Mouse (Mus musculus) neural tube, embryonic 12.5 days (tissue): ENCODE measurements around the gene Cux2. TPM values are rescaled to one million over a fixed set of nuclear protein-coding genes. Genes with fewer than 3 reads are reported as not detected.

Experiments
- ATAC-seq: fragments of 200-750 bp; cut with Nextera tagmentation; 2 replicates; pipeline ENCODE4 v1.8.0; 2017; ENCODE audit warnings: low read depth, mild to moderate bottlenecking, moderate TSS enrichment, moderate library complexity; ENCODE audit not compliant: low FRiP score
- H3K27ac ChIP-seq: fragments of 300-500 bp; sonication (generic); 2 replicates; pipeline ENCODE4 v1.5.1; 2016
- H3K27me3 ChIP-seq: fragments of 300-500 bp; sonication (generic); replicated peaks from 2 replicates; pipeline ENCODE4 v1.6.1; 2016; ENCODE audit warnings: mild to moderate bottlenecking
- H3K36me3 ChIP-seq: fragments of 300-500 bp; sonication (generic); 2 replicates; pipeline ENCODE4 v1.6.1; 2016; ENCODE audit warnings: mild to moderate bottlenecking
- H3K4me1 ChIP-seq: fragments of 300-500 bp; sonication (generic); 2 replicates; pipeline ENCODE4 v1.6.1; 2016
- H3K4me2 ChIP-seq: fragments of 300-500 bp; sonication (generic); replicated peaks from 2 replicates; pipeline ENCODE4 v1.6.1; 2016; ENCODE audit warnings: mild to moderate bottlenecking
- H3K4me3 ChIP-seq: fragments of 300-500 bp; sonication (generic); 2 replicates; pipeline ENCODE4 v1.5.1; 2016
- H3K9ac ChIP-seq: fragments of 300-500 bp; sonication (generic); 2 replicates; pipeline ENCODE4 v1.6.1; 2016; ENCODE audit warnings: mild to moderate bottlenecking
- H3K9me3 ChIP-seq: fragments of 300-500 bp; sonication (generic); 2 replicates; pipeline ENCODE4 v1.6.1; 2016; ENCODE audit warnings: mild to moderate bottlenecking
- WGBS: fragments of 180-500 bp; shearing (Covaris S2); methylation state at CpG from one replicate; pipeline ENCODE4 v1.1.7; 2016; 5-methylcytosine and 5-hydroxymethylcytosine counted together
- polyA plus RNA-seq: library from polyadenylated mRNA; unstranded; fragments of >200 nt; fragmentation: Nextera tagmentation; extraction: Ambion mirVana; gene quantifications from 2 replicates; pipeline ENCODE4 v1.2.1, GENCODE M21; 2016

The Cux2 gene
- polyA plus RNA-seq, 1 experiment from 2014 or later = 24.2 TPM

DNA sequence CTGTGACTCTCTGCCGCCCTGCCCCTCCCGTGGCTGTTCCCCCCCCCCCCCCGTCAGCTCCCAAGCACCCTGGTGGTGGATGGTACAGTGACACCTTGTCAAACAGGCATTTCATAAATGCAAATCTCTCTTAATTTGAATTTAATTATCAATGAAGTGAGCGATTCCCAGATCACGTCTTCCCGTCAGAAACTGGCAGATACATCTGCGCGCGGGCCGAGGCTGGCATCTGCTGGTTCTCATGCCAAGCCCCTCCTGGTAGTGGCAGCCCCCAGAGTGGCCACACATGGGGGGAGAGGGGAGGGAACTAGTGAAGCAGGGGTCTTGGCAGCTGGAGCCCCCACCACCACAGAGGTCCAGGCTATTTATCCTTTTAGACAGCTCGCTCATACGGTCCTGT, 73.6 kb downstream of the Cux2 start:
- Histone ChIP-seq H3K27ac (no peak overlapping the region), H3K27me3 (no peaks in the 10 kb centered on the region), H3K4me1 (peaks cover 35% of the 10 kb centered on the region), H3K9me3 (no peaks in the 10 kb centered on the region), H3K9ac (no peak overlapping the region), H3K4me2 (no peak overlapping the region), H3K36me3 (no peaks in the 10 kb centered on the region), H3K4me3 (no peak overlapping the region)
- ATAC-seq = no peak
- WGBS = 87% methylated on average over 12 of the region's 12 CpGs

GRCm38 (mm10) chr5:121973541-121973940, 76.4 kb downstream of the Cux2 start:
- H3K4me3 ChIP-seq = no peak overlapping the region
- no peak overlapping the region for H3K27ac ChIP-seq
- peak overlapping the region; percentile 46 for H3K4me2 ChIP-seq
- H3K27me3 ChIP-seq = no peaks in the 10 kb centered on the region
- no peak for ATAC-seq
- WGBS = 22% methylated on average over 10 of the region's 10 CpGs
- H3K4me1 ChIP-seq = peaks cover 37% of the 10 kb centered on the region
- no peaks in the 10 kb centered on the region for H3K36me3 ChIP-seq
- H3K9me3 ChIP-seq = no peaks in the 10 kb centered on the region
- H3K9ac ChIP-seq = no peak overlapping the region

DNA sequence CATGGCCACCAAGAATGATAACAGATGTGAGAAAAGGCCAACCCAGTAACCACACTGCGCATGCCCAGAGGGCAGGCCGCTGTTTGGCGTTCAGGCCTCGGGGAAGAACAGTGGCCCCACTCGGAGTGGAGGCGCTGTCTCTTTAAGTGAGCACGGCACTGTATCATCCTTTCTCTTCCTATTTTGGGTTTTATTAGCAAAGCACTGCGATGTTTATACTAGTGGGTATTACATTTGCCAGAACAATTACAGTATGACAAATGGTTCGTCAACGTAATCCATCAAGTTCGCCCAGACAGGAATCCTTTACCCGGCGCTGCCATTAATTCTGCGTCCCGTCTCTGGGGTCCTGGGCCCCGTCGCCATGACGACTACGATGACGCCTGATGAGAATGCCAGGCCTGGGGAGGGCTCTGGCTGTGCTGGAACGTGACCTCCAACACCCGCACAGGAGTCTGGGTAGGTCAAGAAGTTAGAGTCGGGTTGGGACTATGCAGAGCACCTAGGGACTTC, 77.2 kb downstream of the Cux2 start:
- ATAC-seq = peak; percentile 74
- H3K36me3 ChIP-seq = no peaks in the 10 kb centered on the region
- no peak overlapping the region for H3K9ac ChIP-seq
- peaks cover 45% of the 10 kb centered on the region for H3K4me1 ChIP-seq
- H3K4me2 ChIP-seq = peak overlapping the region; percentile 46
- H3K27me3 ChIP-seq = no peaks in the 10 kb centered on the region
- H3K4me3 ChIP-seq = no peak overlapping the region
- WGBS = 9% methylated on average over 23 of the region's 23 CpGs
- peak overlapping the region; percentile 42; the same call in 1 of the 2 replicates for H3K27ac ChIP-seq
- H3K9me3 ChIP-seq = no peaks in the 10 kb centered on the region

DNA sequence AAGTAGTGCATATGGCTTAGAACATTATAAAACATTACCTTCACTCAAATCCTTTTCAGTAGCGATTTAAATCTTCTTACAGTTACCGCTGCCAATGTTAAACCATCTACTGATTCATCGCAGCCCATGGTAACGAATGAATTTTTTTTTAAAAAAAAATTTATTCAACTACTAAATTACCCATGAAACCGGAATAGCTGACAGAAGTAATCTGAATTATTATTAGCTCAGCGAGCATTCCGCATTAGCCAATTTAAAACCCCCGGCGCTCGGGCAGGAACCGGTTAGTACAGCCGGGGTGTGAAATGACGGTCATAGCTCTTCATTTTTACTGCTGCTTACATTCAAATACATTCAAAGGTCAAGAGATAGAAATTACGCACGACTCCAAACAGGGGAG, 80.9 kb downstream of the Cux2 start:
- Histone ChIP-seq H3K4me1 (peaks cover 57% of the 10 kb centered on the region), H3K36me3 (no peaks in the 10 kb centered on the region), H3K4me3 (no peak overlapping the region), H3K4me2 (no peak overlapping the region), H3K27me3 (no peaks in the 10 kb centered on the region), H3K27ac (no peak overlapping the region), H3K9ac (no peak overlapping the region), H3K9me3 (no peaks in the 10 kb centered on the region)
- no peak for ATAC-seq
- 51% methylated on average over 15 of the region's 15 CpGs for WGBS

- no peaks in the 10 kb centered on the region for H3K27me3 ChIP-seq
- no peaks in the 10 kb centered on the region for H3K9me3 ChIP-seq
- WGBS = 60% methylated on average over 15 of the region's 15 CpGs
- no peaks in the 10 kb centered on the region for H3K36me3 ChIP-seq
- H3K27ac ChIP-seq = no peak overlapping the region
- H3K4me1 ChIP-seq = peaks cover 51% of the 10 kb centered on the region
- H3K4me3 ChIP-seq = no peak overlapping the region
- peak; percentile 18; the same call in 1 of the 2 replicates for ATAC-seq
- no peak overlapping the region for H3K9ac ChIP-seq
- peak overlapping the region; percentile 25; the same call in 1 of the 2 replicates for H3K4me2 ChIP-seq
Observed at GRCm38 (mm10) chr5:121968416-121968815, 81.5 kb downstream of the Cux2 start.

DNA sequence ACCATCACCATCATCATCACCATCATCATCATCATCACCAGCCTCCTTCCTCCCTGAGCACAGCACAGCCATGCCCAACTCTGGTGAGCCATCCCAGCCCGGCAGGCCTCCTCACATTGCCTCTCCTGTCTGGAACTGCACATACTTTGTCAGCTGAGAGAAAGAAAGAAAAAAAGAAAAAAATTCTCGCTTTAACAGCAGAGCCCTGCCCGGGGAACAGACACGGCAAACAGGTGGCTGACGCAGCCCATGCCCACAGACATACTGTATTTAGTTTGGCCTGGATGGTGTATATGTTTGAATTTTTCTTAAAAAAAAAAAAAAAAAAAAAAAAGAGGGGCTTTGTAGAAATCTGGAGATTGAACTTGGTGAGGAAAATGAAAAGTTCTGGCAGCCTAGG, 82.4 kb downstream of the Cux2 start:
- Histone ChIP-seq H3K4me1 (peaks cover 42% of the 10 kb centered on the region), H3K27me3 (no peaks in the 10 kb centered on the region), H3K4me2 (no peak overlapping the region), H3K36me3 (no peaks in the 10 kb centered on the region), H3K9me3 (no peaks in the 10 kb centered on the region), H3K27ac (no peak overlapping the region), H3K4me3 (no peak overlapping the region), H3K9ac (no peak overlapping the region)
- 85% methylated on average over 5 of the region's 5 CpGs for WGBS
- ATAC-seq = no peak

GRCm38 (mm10) chr5:121966940-121967339, 83.0 kb downstream of the Cux2 start:
- peaks cover 36% of the 10 kb centered on the region for H3K4me1 ChIP-seq
- no peak for ATAC-seq
- 33% methylated on average over 16 of the region's 16 CpGs for WGBS

DNA sequence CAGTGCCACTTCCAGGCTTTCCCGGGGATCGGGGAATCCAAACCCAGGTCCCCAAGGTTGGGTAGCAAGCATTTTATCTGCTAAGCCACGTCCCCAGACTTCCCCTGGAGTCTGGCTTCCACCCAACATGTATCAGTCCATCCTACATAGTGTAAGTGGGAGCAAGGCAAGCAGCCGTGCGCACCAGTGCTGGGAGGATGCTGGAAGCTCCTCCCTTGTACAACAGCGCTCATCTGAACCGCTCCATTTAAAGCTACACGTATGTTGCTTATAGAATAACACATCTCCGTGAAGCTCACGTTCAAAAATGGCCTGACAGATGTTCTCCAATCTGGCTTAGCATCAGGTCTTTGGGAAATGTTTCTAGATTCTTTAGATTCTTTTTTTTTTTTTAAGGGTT, 86.9 kb downstream of the Cux2 start:
- WGBS = 90% methylated on average over 10 of the region's 10 CpGs
- Histone ChIP-seq H3K4me1 (peaks cover 42% of the 10 kb centered on the region), H3K9ac (no peak overlapping the region)

More at GRCm38 (mm10) chr5:121966940-121967339, 83.0 kb downstream of the Cux2 start:
- no peak overlapping the region for H3K9ac ChIP-seq
- no peaks in the 10 kb centered on the region for H3K36me3 ChIP-seq
- H3K27me3 ChIP-seq = no peaks in the 10 kb centered on the region
- no peaks in the 10 kb centered on the region for H3K9me3 ChIP-seq
- H3K27ac ChIP-seq = no peak overlapping the region
- H3K4me3 ChIP-seq = no peak overlapping the region
- H3K4me2 ChIP-seq = 0 out of 2 replicates have a peak overlapping the region, but pooled peaks have one; percentile 0

GRCm38 (mm10) chr5:121962359-121962758, 87.5 kb downstream of the Cux2 start:
- Histone ChIP-seq H3K9me3 (no peaks in the 10 kb centered on the region), H3K9ac (no peak overlapping the region), H3K36me3 (no peaks in the 10 kb centered on the region), H3K27ac (no peak overlapping the region), H3K4me1 (peaks cover 41% of the 10 kb centered on the region), H3K27me3 (no peaks in the 10 kb centered on the region), H3K4me2 (no peak overlapping the region), H3K4me3 (no peak overlapping the region)
- WGBS = 94% methylated on average over 7 of the region's 7 CpGs
- no peak for ATAC-seq

More for the DNA sequence above, 86.9 kb downstream of the Cux2 start:
- Histone ChIP-seq H3K9me3 (no peaks in the 10 kb centered on the region), H3K36me3 (no peaks in the 10 kb centered on the region), H3K4me3 (no peak overlapping the region), H3K27me3 (no peaks in the 10 kb centered on the region), H3K27ac (no peak overlapping the region), H3K4me2 (no peak overlapping the region)
- no peak for ATAC-seq

GRCm38 (mm10) chr5:121961256-121961655, 88.6 kb downstream of the Cux2 start:
- Histone ChIP-seq H3K4me1 (peaks cover 30% of the 10 kb centered on the region), H3K9me3 (no peaks in the 10 kb centered on the region), H3K36me3 (no peaks in the 10 kb centered on the region), H3K27me3 (no peaks in the 10 kb centered on the region), H3K9ac (no peak overlapping the region), H3K4me2 (no peak overlapping the region), H3K27ac (no peak overlapping the region), H3K4me3 (no peak overlapping the region)
- ATAC-seq = no peak
- 80% methylated on average over 8 of the region's 8 CpGs for WGBS

DNA sequence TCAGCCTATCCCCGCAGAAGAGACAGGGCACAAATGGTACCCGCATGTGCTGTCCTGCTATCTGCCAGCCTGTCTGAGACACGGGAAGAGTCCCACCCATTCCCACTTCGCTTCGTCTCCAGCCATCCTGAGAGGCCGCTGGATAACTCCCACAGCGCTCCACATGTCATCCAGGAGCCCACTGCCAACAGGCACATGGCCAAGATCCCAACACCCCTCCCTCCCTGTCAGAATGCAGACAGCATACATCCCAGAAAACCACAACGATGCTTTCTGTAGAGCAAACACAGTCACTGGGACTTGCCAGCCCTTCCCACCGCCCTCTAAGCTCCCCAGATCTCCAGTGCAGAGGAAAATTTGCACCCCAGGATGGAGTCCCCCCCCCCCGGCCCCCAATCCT, 90.2 kb downstream of the Cux2 start:
- H3K4me2 ChIP-seq = no peak overlapping the region
- 77% methylated on average over 10 of the region's 10 CpGs for WGBS
- no peaks in the 10 kb centered on the region for H3K36me3 ChIP-seq
- H3K27ac ChIP-seq = no peak overlapping the region
- no peak overlapping the region for H3K9ac ChIP-seq
- H3K27me3 ChIP-seq = no peaks in the 10 kb centered on the region
- H3K4me1 ChIP-seq = peaks cover 23% of the 10 kb centered on the region
- no peak overlapping the region for H3K4me3 ChIP-seq
- ATAC-seq = no peak
- no peaks in the 10 kb centered on the region for H3K9me3 ChIP-seq

DNA sequence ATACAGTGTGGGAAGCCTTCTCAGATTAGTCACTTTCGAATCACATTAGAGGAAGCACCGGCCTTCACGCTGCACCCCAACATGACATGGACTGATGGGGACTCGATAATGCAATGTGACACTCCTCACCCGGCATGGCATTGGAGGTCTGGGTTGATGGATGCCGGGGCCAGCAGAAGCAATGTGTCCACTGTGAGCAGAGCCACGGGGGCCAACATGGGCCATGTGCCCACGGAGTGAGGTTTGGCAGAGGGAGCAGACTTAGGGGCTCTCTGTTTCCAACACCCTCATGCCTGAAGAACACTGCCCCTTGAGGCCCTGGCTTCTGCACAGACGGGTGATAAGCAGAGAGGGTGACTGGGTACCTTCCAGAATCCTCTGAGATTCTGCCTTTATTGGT, 91.4 kb downstream of the Cux2 start:
- Histone ChIP-seq H3K27ac (no peak overlapping the region), H3K4me3 (no peak overlapping the region), H3K9me3 (no peaks in the 10 kb centered on the region), H3K27me3 (no peaks in the 10 kb centered on the region), H3K4me2 (no peak overlapping the region), H3K36me3 (no peaks in the 10 kb centered on the region), H3K9ac (no peak overlapping the region), H3K4me1 (peaks cover 23% of the 10 kb centered on the region)
- ATAC-seq = no peak
- WGBS = 84% methylated on average over 9 of the region's 9 CpGs

DNA sequence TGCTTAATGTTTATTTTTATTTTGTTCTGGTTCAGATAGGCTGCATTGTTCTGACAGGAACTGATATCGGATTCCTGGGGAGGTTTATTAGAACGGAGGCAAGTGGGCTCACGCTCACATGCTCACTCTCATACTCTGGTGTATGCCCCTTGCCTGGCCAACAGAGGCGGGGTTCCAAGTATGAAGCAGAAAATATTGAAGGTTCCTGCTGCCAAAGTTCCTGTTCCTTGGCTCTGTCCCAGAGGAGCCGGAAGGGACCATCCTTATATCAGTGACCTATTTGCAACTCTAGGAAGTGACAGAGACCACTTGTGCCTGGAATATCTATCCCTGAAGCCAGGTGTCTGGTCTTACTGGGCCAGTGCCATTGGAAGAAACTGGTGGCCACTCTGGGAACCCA, 94.1 kb downstream of the Cux2 start:
- Histone ChIP-seq H3K27me3 (no peaks in the 10 kb centered on the region), H3K9ac (no peak overlapping the region), H3K4me2 (no peak overlapping the region), H3K4me3 (no peak overlapping the region), H3K36me3 (no peaks in the 10 kb centered on the region), H3K4me1 (peaks cover 24% of the 10 kb centered on the region), H3K9me3 (no peaks in the 10 kb centered on the region), H3K27ac (no peak overlapping the region)
- WGBS = 89% methylated on average over 5 of the region's 5 CpGs
- no peak for ATAC-seq
